Mouse (Mus musculus): ENCODE results near the gene Cwf19l1. TPM values are rescaled to one million over a fixed set of nuclear protein-coding genes. Genes with fewer than 3 reads are reported as not detected.

Cwf19l1 gene
- total and polyA plus RNA-seq, 2 experiments from 2014 or later = 10.7 to 27.3 TPM

GRCm38 (mm10) chr19:44104393-44104792 lies 31.3 kb downstream of the Cwf19l1 start:
- TF ChIP-seq CTCF (IDR thresholded peaks at IDR 0.05; ENCODE audit: low read depth) = no peak
- Histone ChIP-seq H3K27ac (no peak overlapping the region), H3K4me2 (ENCODE audit: low read depth, low read length) (no peak overlapping the region), H3K9ac (replicated peaks; ENCODE audit: low read length) (no peak overlapping the region), H3K27me3 (ENCODE audit: insufficient read depth, low read length) (no peaks in the 10 kb centered on the region), H3K9me3 (ENCODE audit: low read length) (no peaks in the 10 kb centered on the region), H3K36me3 (ENCODE audit: insufficient read depth, low read length) (0 out of 2 replicates have a peak, but pooled peaks cover under 1% of the 10 kb centered on the region), H3K4me1 (ENCODE audit: insufficient read depth, low read length) (peaks cover 4% of the 10 kb centered on the region), H3K4me3 (ENCODE audit: low read length) (no peak overlapping the region)
- WGBS = 92% methylated on average over 1 of the region's 1 CpGs
- DNase-seq (ENCODE audit: low spot score) = no peak
- no peak for ATAC-seq

GRCm38 (mm10) chr19:44103001-44103400 lies 32.7 kb downstream of the Cwf19l1 start:
- ATAC-seq (no peak), DNase-seq (ENCODE audit: low spot score) (no peak)
- H3K36me3 ChIP-seq (ENCODE audit: insufficient read depth, low read length) = peaks cover 4% of the 10 kb centered on the region
- H3K9ac ChIP-seq (replicated peaks; ENCODE audit: low read length) = no peak overlapping the region
- WGBS = 69% methylated on average over 3 of the region's 3 CpGs
- H3K4me3 ChIP-seq (ENCODE audit: low read length) = no peak overlapping the region
- no peaks in the 10 kb centered on the region for H3K9me3 ChIP-seq (ENCODE audit: low read length)
- peaks cover 2% of the 10 kb centered on the region for H3K4me1 ChIP-seq (ENCODE audit: insufficient read depth, low read length)
- H3K27ac ChIP-seq = no peak overlapping the region
- TF ChIP-seq CTCF (IDR thresholded peaks at IDR 0.05; ENCODE audit: low read depth) = no peak
- H3K27me3 ChIP-seq (ENCODE audit: insufficient read depth, low read length) = no peaks in the 10 kb centered on the region
- no peak overlapping the region for H3K4me2 ChIP-seq (ENCODE audit: low read depth, low read length)

GRCm38 (mm10) chr19:44100840-44101239 lies 34.8 kb downstream of the Cwf19l1 start:
- Histone ChIP-seq H3K4me2 (ENCODE audit: low read depth, low read length) (no peak overlapping the region), H3K9ac (replicated peaks; ENCODE audit: low read length) (no peak overlapping the region), H3K36me3 (ENCODE audit: insufficient read depth, low read length) (peaks cover 13% of the 10 kb centered on the region), H3K4me3 (ENCODE audit: low read length) (no peak overlapping the region), H3K4me1 (ENCODE audit: insufficient read depth, low read length) (no peaks in the 10 kb centered on the region), H3K27ac (no peak overlapping the region), H3K27me3 (ENCODE audit: insufficient read depth, low read length) (no peaks in the 10 kb centered on the region), H3K9me3 (ENCODE audit: low read length) (peaks cover under 1% of the 10 kb centered on the region; the same call in 1 of the 2 replicates)
- TF ChIP-seq CTCF (IDR thresholded peaks at IDR 0.05; ENCODE audit: low read depth) = no peak
- DNase-seq (ENCODE audit: low spot score) = no peak
- ATAC-seq = no peak

GRCm38 (mm10) chr19:44086278-44086677 lies 49.4 kb downstream of the Cwf19l1 start:
- Histone ChIP-seq H3K4me3 (ENCODE audit: low read length) (no peak overlapping the region), H3K36me3 (ENCODE audit: insufficient read depth, low read length) (peaks cover 42% of the 10 kb centered on the region)
- 12% methylated on average over 3 of the region's 3 CpGs for WGBS

GRCm38 (mm10) chr19:44080920-44081319 lies 54.8 kb downstream of the Cwf19l1 start:
- WGBS = 83% methylated on average over 2 of the region's 2 CpGs
- ATAC-seq (no peak), DNase-seq (ENCODE audit: low spot score) (no peak)
- Histone ChIP-seq H3K4me2 (ENCODE audit: low read depth, low read length) (no peak overlapping the region), H3K4me3 (ENCODE audit: low read length) (no peak overlapping the region), H3K9me3 (ENCODE audit: low read length) (no peaks in the 10 kb centered on the region), H3K36me3 (ENCODE audit: insufficient read depth, low read length) (peaks cover 36% of the 10 kb centered on the region), H3K27ac (no peak overlapping the region), H3K27me3 (ENCODE audit: insufficient read depth, low read length) (no peaks in the 10 kb centered on the region), H3K4me1 (ENCODE audit: insufficient read depth, low read length) (no peaks in the 10 kb centered on the region), H3K9ac (replicated peaks; ENCODE audit: low read length) (no peak overlapping the region)
- TF ChIP-seq CTCF (IDR thresholded peaks at IDR 0.05; ENCODE audit: low read depth) = no peak

More at GRCm38 (mm10) chr19:44086278-44086677, 49.4 kb downstream of the Cwf19l1 start:
- no peak for TF ChIP-seq CTCF (IDR thresholded peaks at IDR 0.05; ENCODE audit: low read depth)
- ATAC-seq (no peak), DNase-seq (ENCODE audit: low spot score) (no peak)
- Histone ChIP-seq H3K4me2 (ENCODE audit: low read depth, low read length) (no peak overlapping the region), H3K9me3 (ENCODE audit: low read length) (no peaks in the 10 kb centered on the region), H3K4me1 (ENCODE audit: insufficient read depth, low read length) (no peaks in the 10 kb centered on the region), H3K27me3 (ENCODE audit: insufficient read depth, low read length) (no peaks in the 10 kb centered on the region), H3K27ac (no peak overlapping the region), H3K9ac (replicated peaks; ENCODE audit: low read length) (no peak overlapping the region)

DNA sequence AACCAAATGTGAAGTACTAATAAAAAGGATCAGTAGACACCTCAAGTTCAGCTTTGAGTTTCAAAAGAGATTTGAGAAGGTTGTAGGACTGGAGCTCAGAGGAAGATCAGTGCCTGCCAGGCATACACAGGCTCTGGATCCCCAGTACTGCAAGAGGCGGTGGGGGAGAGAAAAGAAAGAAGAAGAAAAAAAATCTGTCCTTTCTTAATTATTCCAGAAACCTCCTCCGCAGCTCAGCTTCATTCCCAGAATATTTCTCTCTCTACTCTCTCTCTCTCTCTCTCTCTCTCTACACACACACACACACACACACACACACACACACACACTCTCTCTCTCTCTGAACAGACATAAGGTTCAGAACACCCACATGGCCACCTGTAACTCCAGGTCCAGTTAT lies 55.7 kb downstream of the Cwf19l1 start:
- no peak overlapping the region for H3K4me2 ChIP-seq (ENCODE audit: low read depth, low read length)
- no peaks in the 10 kb centered on the region for H3K9me3 ChIP-seq (ENCODE audit: low read length)
- no peak for ATAC-seq
- H3K4me1 ChIP-seq (ENCODE audit: insufficient read depth, low read length) = no peaks in the 10 kb centered on the region
- peaks cover 40% of the 10 kb centered on the region for H3K36me3 ChIP-seq (ENCODE audit: insufficient read depth, low read length)
- no peak overlapping the region for H3K4me3 ChIP-seq (ENCODE audit: low read length)
- H3K27ac ChIP-seq = no peak overlapping the region
- TF ChIP-seq CTCF (IDR thresholded peaks at IDR 0.05; ENCODE audit: low read depth) = no peak
- no peaks in the 10 kb centered on the region for H3K27me3 ChIP-seq (ENCODE audit: insufficient read depth, low read length)
- no peak for DNase-seq (ENCODE audit: low spot score)
- H3K9ac ChIP-seq (replicated peaks; ENCODE audit: low read length) = no peak overlapping the region
- 88% methylated on average over 2 of the region's 2 CpGs for WGBS

- no peak for TF ChIP-seq CTCF (IDR thresholded peaks at IDR 0.05; ENCODE audit: low read depth)
- H3K4me2 ChIP-seq (ENCODE audit: low read depth, low read length) = no peak overlapping the region
- H3K27ac ChIP-seq = no peak overlapping the region
- H3K27me3 ChIP-seq (ENCODE audit: insufficient read depth, low read length) = no peaks in the 10 kb centered on the region
- H3K4me1 ChIP-seq (ENCODE audit: insufficient read depth, low read length) = no peaks in the 10 kb centered on the region
- no peak overlapping the region for H3K9ac ChIP-seq (replicated peaks; ENCODE audit: low read length)
- H3K36me3 ChIP-seq (ENCODE audit: insufficient read depth, low read length) = peaks cover 34% of the 10 kb centered on the region
- no peak overlapping the region for H3K4me3 ChIP-seq (ENCODE audit: low read length)
- 93% methylated on average over 4 of the region's 4 CpGs for WGBS
- ATAC-seq (no peak), DNase-seq (ENCODE audit: low spot score) (no peak)
- H3K9me3 ChIP-seq (ENCODE audit: low read length) = no peaks in the 10 kb centered on the region
Observed at GRCm38 (mm10) chr19:44077024-44077423, 58.7 kb downstream of the Cwf19l1 start.

Measured in hindbrain, postnatal 0 days (tissue).